Mouse (Mus musculus) thymus, adult 2 months (tissue): Measurements from ENCODE around the gene Cd83.

Experiments used
- CTCF ChIP-seq: fragments of 200-500 bp; IDR thresholded peaks from 2 replicates; pipeline ENCODE4 v1.5.1; 2012; ENCODE audit warnings: mild to moderate bottlenecking, control low read depth, low read length, moderate library complexity, borderline replicate concordance; ENCODE audit not compliant: control insufficient read depth, poor library complexity, insufficient read depth; ENCODE audit errors: extremely low read depth
- POLR2A ChIP-seq: fragments of 200-500 bp; IDR thresholded peaks from 2 replicates; pipeline ENCODE4 v1.6.1; 2012; ENCODE audit warnings: mild to moderate bottlenecking, low read length, control low read depth, moderate library complexity; ENCODE audit not compliant: control insufficient read depth, poor library complexity, insufficient read depth; ENCODE audit errors: extremely low read depth

GRCm38 (mm10) chr13:43766786-43767680 is 17.5 kb upstream of the Cd83 start:
- TF ChIP-seq CTCF (no peak), POLR2A (no peak)
